Mouse (Mus musculus): Measurements from ENCODE around the gene Il31. TPM values are rescaled to one million over a fixed set of nuclear protein-coding genes. Genes with fewer than 3 reads are reported as not detected.
"Not testable (repeated sequence)": the region's sequence is repeated elsewhere in the genome, so short reads cannot be mapped to it uniquely, and the experiment has no call there.

Gene Il31
- not detected for total RNA-seq (2021)

- intact Hi-C loops (cut with DNase I) = no loop called here
- DNase-seq (ENCODE audit: extremely low spot score in 1 of 2, low spot score in 2 of 2) = no peak
These were observed at the start of gene Il31, which contains the start of gene Lrrc43 for GRCm38 (mm10) chr5:123489112-123489785. Gene Il31 (minus strand): TSS chr5:123489489. Gene Lrrc43 (plus strand): TSS chr5:123489305.

GRCm38 (mm10) chr5:123533801-123534200 lies 44.5 kb upstream of the Il31 start:
- no peak for DNase-seq (ENCODE audit: extremely low spot score in 1 of 2, low spot score in 2 of 2)
- intact Hi-C loops (cut with DNase I) = no loop called here

- intact Hi-C loops (cut with DNase I) = no loop called here
- no peak for DNase-seq (ENCODE audit: extremely low spot score in 1 of 2, low spot score in 2 of 2)
These were observed 40.8 kb upstream of the Il31 start for GRCm38 (mm10) chr5:123530056-123530455.

- intact Hi-C loops (cut with DNase I) = no loop called here
- no peak for DNase-seq (ENCODE audit: extremely low spot score in 1 of 2, low spot score in 2 of 2)
These were observed 39.4 kb upstream of the Il31 start for GRCm38 (mm10) chr5:123528641-123529040.

- DNase-seq (ENCODE audit: extremely low spot score in 1 of 2, low spot score in 2 of 2) = no peak
- intact Hi-C loops (cut with DNase I) = no loop called here
These were observed 36.7 kb upstream of the Il31 start for GRCm38 (mm10) chr5:123525916-123526495.

- no peak for DNase-seq (ENCODE audit: extremely low spot score in 1 of 2, low spot score in 2 of 2)
- intact Hi-C loops (cut with DNase I) = no loop called here
These were observed 36.0 kb upstream of the Il31 start, which contains the start of gene Gm49027 for GRCm38 (mm10) chr5:123525281-123525680. Gene Gm49027 (minus strand): TSS chr5:123525488.

- intact Hi-C loops (cut with DNase I) = no loop called here
- no peak for DNase-seq (ENCODE audit: extremely low spot score in 1 of 2, low spot score in 2 of 2)
These were observed 35.1 kb upstream of the Il31 start for GRCm38 (mm10) chr5:123524393-123524750.

- peak; percentile 98 to 100 for DNase-seq (ENCODE audit: extremely low spot score in 1 of 2, low spot score in 2 of 2)
- intact Hi-C loops (cut with DNase I) = no loop called here
These were observed 34.6 kb upstream of the Il31 start, which contains the start of gene Diablo for GRCm38 (mm10) chr5:123523692-123524392. Gene Diablo (minus strand): TSS chr5:123524176.

GRCm38 (mm10) chr5:123522166-123522565 lies 32.9 kb upstream of the Il31 start:
- no peak for DNase-seq (ENCODE audit: extremely low spot score in 1 of 2, low spot score in 2 of 2)
- intact Hi-C loops (cut with DNase I) = no loop called here

- DNase-seq (ENCODE audit: extremely low spot score in 1 of 2, low spot score in 2 of 2) = no peak
- intact Hi-C loops (cut with DNase I) = no loop called here
These were observed 32.3 kb upstream of the Il31 start for GRCm38 (mm10) chr5:123521621-123522020.

- intact Hi-C loops (cut with DNase I) = no loop called here
- DNase-seq (ENCODE audit: extremely low spot score in 1 of 2, low spot score in 2 of 2) = no peak
These were observed 31.4 kb upstream of the Il31 start for GRCm38 (mm10) chr5:123520666-123521065.

GRCm38 (mm10) chr5:123514871-123515270 lies 25.6 kb upstream of the Il31 start:
- intact Hi-C loops (cut with DNase I) = no loop called here
- DNase-seq (ENCODE audit: extremely low spot score in 1 of 2, low spot score in 2 of 2) = no peak

- intact Hi-C loops (cut with DNase I) = no loop called here
- DNase-seq (ENCODE audit: extremely low spot score in 1 of 2, low spot score in 2 of 2) = no peak
These were observed 22.8 kb upstream of the Il31 start for GRCm38 (mm10) chr5:123512102-123512501.

GRCm38 (mm10) chr5:123511426-123511825 lies 22.1 kb upstream of the Il31 start:
- intact Hi-C loops (cut with DNase I) = not testable (repeated sequence)

GRCm38 (mm10) chr5:123510160-123510559 lies 20.9 kb upstream of the Il31 start, which contains the start of gene B3gnt4:
Gene B3gnt4 (plus strand): TSS chr5:123510460.
- intact Hi-C loops (cut with DNase I) = no loop called here
- DNase-seq (ENCODE audit: extremely low spot score in 1 of 2, low spot score in 2 of 2) = no peak

More at GRCm38 (mm10) chr5:123511426-123511825, 22.1 kb upstream of the Il31 start:
- DNase-seq (ENCODE audit: extremely low spot score in 1 of 2, low spot score in 2 of 2) = not testable (repeated sequence)

- DNase-seq (ENCODE audit: extremely low spot score in 1 of 2, low spot score in 2 of 2) = no peak
- intact Hi-C loops (cut with DNase I) = no loop called here
These were observed 19.6 kb upstream of the Il31 start for GRCm38 (mm10) chr5:123508921-123509320.

- intact Hi-C loops (cut with DNase I) = no loop called here
- peak; percentile 76 to 90 for DNase-seq (ENCODE audit: extremely low spot score in 1 of 2, low spot score in 2 of 2)
These were observed 18.8 kb upstream of the Il31 start for GRCm38 (mm10) chr5:123507936-123508723.

- DNase-seq (ENCODE audit: extremely low spot score in 1 of 2, low spot score in 2 of 2) = no peak
- intact Hi-C loops (cut with DNase I) = loop anchor here (5.0 kb wide), 1 partner anchor 135 kb away; no protein-coding TSS in a partner anchor
These were observed 12.7 kb upstream of the Il31 start for GRCm38 (mm10) chr5:123501973-123502372.

GRCm38 (mm10) chr5:123499717-123500116 lies 10.4 kb upstream of the Il31 start:
- DNase-seq (ENCODE audit: extremely low spot score in 1 of 2, low spot score in 2 of 2) = peak in 1 of 2 experiments; percentile 44
- intact Hi-C loops (cut with DNase I) = loop anchor here (2.0 to 10.0 kb wide), 3 partner anchors 55 to 245 kb away; partner anchors contain the start of gene Wdr66
